Mouse (Mus musculus): Measurements from ENCODE around the gene Mtor. TPM values are rescaled to one million over a fixed set of nuclear protein-coding genes. Genes with fewer than 3 reads are reported as not detected.
A peak's percentile ranks its signal among the peaks of the same experiment; 100 is the strongest.

Mtor gene
- polyA plus RNA-seq, 1 experiment: 20.2 TPM

- no peak for DNase-seq
- H3K4me1 ChIP-seq (ENCODE audit: control insufficient read depth, insufficient read depth, low read length): peaks cover 5% of the 10 kb centered on the region
- no peak overlapping the region for H3K4me3 ChIP-seq (replicated peaks; ENCODE audit: extremely low read depth, low read depth, low read length)
- WGBS: 93% methylated on average over 3 of the region's 3 CpGs
- TF ChIP-seq POLR2A (IDR thresholded peaks at IDR 0.05; ENCODE audit: borderline replicate concordance, extremely low read depth, low read depth, low read length): no peak
- no peak for TF ChIP-seq CTCF (IDR thresholded peaks at IDR 0.05; ENCODE audit: insufficient read depth, low read length)
These were observed 148.3 kb downstream of the Mtor start for GRCm38 (mm10) chr4:148596731-148597130.

DNA sequence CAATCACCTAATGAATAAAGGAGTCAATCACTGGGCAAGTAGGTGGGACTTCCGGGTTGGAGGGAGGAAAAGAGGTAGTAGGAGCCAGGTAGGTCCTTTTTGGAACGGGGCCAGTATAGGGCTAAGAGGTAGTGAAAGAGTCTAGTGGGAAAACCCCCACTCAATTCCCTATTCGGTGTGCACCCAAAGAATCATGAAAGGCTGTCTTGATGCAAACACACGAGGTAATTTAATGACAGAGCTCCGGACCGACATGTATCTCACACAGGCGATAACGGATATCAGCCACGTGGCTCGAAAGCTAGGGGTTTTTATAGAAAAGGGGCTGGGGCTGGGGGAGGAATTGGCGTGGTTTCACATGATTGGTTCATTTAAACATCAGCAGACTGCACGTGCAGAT, 150.4 kb downstream of the Mtor start:
- TF ChIP-seq POLR2A (IDR thresholded peaks at IDR 0.05; ENCODE audit: borderline replicate concordance, extremely low read depth, low read depth, low read length) (no peak), CTCF (IDR thresholded peaks at IDR 0.05; ENCODE audit: insufficient read depth, low read length) (no peak)
- Histone ChIP-seq H3K4me3 (replicated peaks; ENCODE audit: extremely low read depth, low read depth, low read length) (no peak overlapping the region), H3K4me1 (ENCODE audit: control insufficient read depth, insufficient read depth, low read length) (no peaks in the 10 kb centered on the region)
- no peak for DNase-seq
- 96% methylated on average over 12 of the region's 12 CpGs for WGBS

- TF ChIP-seq POLR2A (IDR thresholded peaks at IDR 0.05; ENCODE audit: borderline replicate concordance, extremely low read depth, low read depth, low read length): no peak
- no peak overlapping the region for H3K4me3 ChIP-seq (replicated peaks; ENCODE audit: extremely low read depth, low read depth, low read length)
- 86% methylated on average over 4 of the region's 4 CpGs for WGBS
- no peaks in the 10 kb centered on the region for H3K4me1 ChIP-seq (ENCODE audit: control insufficient read depth, insufficient read depth, low read length)
- no peak for DNase-seq
These were observed 151.9 kb downstream of the Mtor start for GRCm38 (mm10) chr4:148600316-148600715.

GRCm38 (mm10) chr4:148601871-148602270, 153.5 kb downstream of the Mtor start:
- Histone ChIP-seq H3K4me1 (ENCODE audit: control insufficient read depth, insufficient read depth, low read length) (no peaks in the 10 kb centered on the region), H3K4me3 (replicated peaks; ENCODE audit: extremely low read depth, low read depth, low read length) (no peak overlapping the region)
- WGBS: 55% methylated on average over 4 of the region's 4 CpGs
- DNase-seq: no peak
- TF ChIP-seq POLR2A (IDR thresholded peaks at IDR 0.05; ENCODE audit: borderline replicate concordance, extremely low read depth, low read depth, low read length) (no peak), CTCF (IDR thresholded peaks at IDR 0.05; ENCODE audit: insufficient read depth, low read length) (no peak)

GRCm38 (mm10) chr4:148602357-148603120, 154.1 kb downstream of the Mtor start, which contains the start of gene Masp2:
Masp2 (plus strand) TSS chr4:148602554.
- no peak for DNase-seq
- TF ChIP-seq CTCF (IDR thresholded peaks at IDR 0.05; ENCODE audit: insufficient read depth, low read length): no peak
- no peak for TF ChIP-seq POLR2A (IDR thresholded peaks at IDR 0.05; ENCODE audit: borderline replicate concordance, extremely low read depth, low read depth, low read length)
- 86% methylated on average over 14 of the region's 14 CpGs for WGBS

GRCm38 (mm10) chr4:148603376-148604139, 155.1 kb downstream of the Mtor start:
- Histone ChIP-seq H3K4me3 (replicated peaks; ENCODE audit: extremely low read depth, low read depth, low read length) (no peak overlapping the region), H3K4me1 (ENCODE audit: control insufficient read depth, insufficient read depth, low read length) (no peaks in the 10 kb centered on the region)
- WGBS: 75% methylated on average over 10 of the region's 10 CpGs
- no peak for DNase-seq
- TF ChIP-seq CTCF (IDR thresholded peaks at IDR 0.05; ENCODE audit: insufficient read depth, low read length) (no peak), POLR2A (IDR thresholded peaks at IDR 0.05; ENCODE audit: borderline replicate concordance, extremely low read depth, low read depth, low read length) (no peak)

More at GRCm38 (mm10) chr4:148602357-148603120, 154.1 kb downstream of the Mtor start, which contains the start of gene Masp2:
- Histone ChIP-seq H3K4me3 (replicated peaks; ENCODE audit: extremely low read depth, low read depth, low read length) (no peak within 1 kb of the TSS), H3K4me1 (ENCODE audit: control insufficient read depth, insufficient read depth, low read length) (no peaks in the 10 kb centered on the region)

- no peak for DNase-seq
- Histone ChIP-seq H3K4me3 (replicated peaks; ENCODE audit: extremely low read depth, low read depth, low read length) (no peak overlapping the region), H3K4me1 (ENCODE audit: control insufficient read depth, insufficient read depth, low read length) (no peaks in the 10 kb centered on the region)
- WGBS: 75% methylated on average over 7 of the region's 7 CpGs
- no peak for TF ChIP-seq POLR2A (IDR thresholded peaks at IDR 0.05; ENCODE audit: borderline replicate concordance, extremely low read depth, low read depth, low read length)
- TF ChIP-seq CTCF (IDR thresholded peaks at IDR 0.05; ENCODE audit: insufficient read depth, low read length): no peak
These were observed 155.7 kb downstream of the Mtor start for GRCm38 (mm10) chr4:148604141-148604540.

DNA sequence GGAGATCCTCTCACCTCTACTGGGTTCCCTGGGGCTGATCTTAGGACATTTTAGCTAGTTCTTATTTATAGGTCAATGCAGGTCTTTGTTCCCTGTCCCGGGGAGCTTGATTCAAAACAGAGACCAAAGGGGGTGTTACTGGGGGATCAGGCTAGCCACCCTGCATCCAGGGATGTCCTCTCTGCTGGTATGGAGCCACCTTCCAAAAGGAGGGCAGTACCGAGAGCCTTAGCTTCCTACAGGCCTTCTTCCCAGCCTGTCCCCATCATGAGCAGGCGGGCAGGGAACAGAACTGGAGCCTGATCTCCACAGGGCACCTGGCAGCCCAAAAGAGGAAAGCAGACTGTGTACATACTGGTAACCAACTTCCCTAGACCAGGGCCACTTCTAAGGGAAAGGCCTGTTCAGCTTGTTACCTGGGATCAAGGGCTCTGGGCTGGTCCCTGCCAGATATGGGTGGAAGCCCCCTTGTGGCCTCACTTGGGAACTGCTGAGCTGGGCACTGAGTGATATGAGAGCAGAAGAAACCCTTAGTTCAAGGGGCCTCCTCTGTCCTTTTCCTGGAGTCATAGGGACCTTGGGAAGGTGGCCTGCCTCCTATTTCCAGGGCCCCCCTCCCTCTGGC, 156.2 kb downstream of the Mtor start:
- TF ChIP-seq POLR2A (IDR thresholded peaks at IDR 0.05; ENCODE audit: borderline replicate concordance, extremely low read depth, low read depth, low read length) (no peak), CTCF (IDR thresholded peaks at IDR 0.05; ENCODE audit: insufficient read depth, low read length) (peak; percentile 69)
- Histone ChIP-seq H3K4me3 (replicated peaks; ENCODE audit: extremely low read depth, low read depth, low read length) (no peak overlapping the region), H3K4me1 (ENCODE audit: control insufficient read depth, insufficient read depth, low read length) (no peaks in the 10 kb centered on the region)
- peak; percentile 57 for DNase-seq
- WGBS: 92% methylated on average over 3 of the region's 3 CpGs

Other genes starting within 250 kb of the Mtor start
- gene Disp3, start 160.6 kb upstream of the Mtor start, polyA plus RNA-seq (2012; rRNA removed): 0.03 TPM in 1 of 2 replicates, not detected in the other
- gene Ubiad1, start 3.8 kb upstream of the Mtor start, polyA plus RNA-seq (2012; rRNA removed): 13.6 and 18.0 TPM in 2 replicates
- 1.5 TPM in 2 replicates for gene Angptl7, start 51.8 kb downstream of the Mtor start, polyA plus RNA-seq (2012; rRNA removed)
- 26.5 and 33.4 TPM in 2 replicates for gene Exosc10, start 109.8 kb downstream of the Mtor start, polyA plus RNA-seq (2012; rRNA removed)
- gene Srm, start 142.9 kb downstream of the Mtor start, polyA plus RNA-seq (2012; rRNA removed): 35.5 and 37.1 TPM in 2 replicates
- 0.28 and 1.9 TPM in 2 replicates for gene Masp2, start 153.9 kb downstream of the Mtor start, polyA plus RNA-seq (2012; rRNA removed)
- 56.4 and 112 TPM in 2 replicates for gene Tardbp, start 178.4 kb downstream of the Mtor start, polyA plus RNA-seq (2012; rRNA removed)
- gene Gm572, start 194.7 kb downstream of the Mtor start, polyA plus RNA-seq (2012; rRNA removed): 0.13 TPM in 1 of 2 replicates, not detected in the other

Data from lung, adult 2 months (tissue).